Mouse (Mus musculus) E14TG2a.4 (cell line): ENCODE results near the gene Mios.

Experiments used
- CTCF ChIP-seq: conservative IDR thresholded peaks from 2 replicates; pipeline ENCODE4 v1.5.1; 2014; ENCODE audit warnings: low read length
- NANOG ChIP-seq: IDR thresholded peaks from 2 replicates; pipeline ENCODE4 v1.6.1; 2014; ENCODE audit warnings: borderline replicate concordance, low read length, mixed read lengths
- POU5F1 ChIP-seq: IDR thresholded peaks from 2 replicates; pipeline ENCODE4 v1.6.1; 2014; ENCODE audit warnings: low read length, borderline replicate concordance

DNA sequence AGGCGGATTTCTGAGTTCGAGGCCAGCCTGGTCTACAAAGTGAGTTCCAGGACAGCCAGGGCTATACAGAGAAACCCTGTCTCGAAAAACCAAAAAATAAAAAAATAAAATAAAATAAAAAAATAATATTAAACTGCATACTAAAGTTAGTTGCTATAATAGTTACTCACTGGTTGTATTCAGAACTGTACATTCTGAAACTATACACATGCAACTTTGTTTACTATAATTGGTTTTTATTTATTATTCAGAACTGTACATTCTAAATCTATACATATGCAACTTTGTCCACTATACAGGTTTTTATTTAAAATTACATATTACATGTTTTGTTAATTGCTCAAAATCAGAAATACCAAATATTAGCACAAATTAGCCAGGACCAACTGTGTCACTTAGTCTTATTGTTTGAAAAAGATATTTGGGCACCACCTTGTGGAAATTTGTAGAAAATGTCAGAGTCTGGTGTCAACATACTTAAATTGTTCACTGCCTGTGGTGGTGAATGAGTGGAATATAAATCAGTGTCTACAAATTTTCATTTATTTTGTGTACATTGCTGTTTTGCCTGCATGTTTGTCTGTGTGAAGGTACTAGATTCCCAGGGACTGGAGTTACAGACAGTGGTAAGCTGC lies 20.3 kb upstream of the Mios start:
- TF ChIP-seq CTCF (peak; percentile 12), NANOG (no peak), POU5F1 (no peak)
